Mouse (Mus musculus) embryonic fibroblast, embryonic 13.5 days (primary cell): ENCODE results near the gene Timm29.

Experiments
- CTCF ChIP-seq: IDR thresholded peaks from 2 replicates; pipeline ENCODE4 v1.5.1; 2011; ENCODE audit warnings: mild to moderate bottlenecking, control low read depth, low read length, moderate library complexity, borderline replicate concordance; ENCODE audit not compliant: insufficient read depth
- POLR2A ChIP-seq: IDR thresholded peaks from 2 replicates; pipeline ENCODE4 v1.6.1; 2011; ENCODE audit warnings: low read depth, mild to moderate bottlenecking, control low read depth, low read length, moderate library complexity

DNA sequence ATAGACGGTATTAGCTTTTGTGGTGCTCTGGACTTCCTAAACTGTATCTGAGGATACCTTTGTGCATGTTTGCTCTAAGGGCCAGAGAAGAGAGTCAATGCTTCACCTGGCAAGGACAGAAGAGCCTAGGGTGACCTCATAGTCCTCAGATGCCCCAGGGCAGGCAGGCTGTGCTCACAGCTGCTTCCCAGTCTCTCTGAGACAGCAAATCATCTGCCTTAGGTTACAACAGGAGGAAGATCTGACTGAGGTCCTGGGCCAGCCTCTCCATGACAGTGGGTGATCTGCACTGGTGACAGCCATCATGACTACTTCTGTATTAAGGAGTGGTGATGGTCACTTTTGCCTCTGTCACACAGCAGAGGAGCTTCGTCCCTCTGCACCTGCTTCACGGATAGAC is 33.4 kb upstream of the Timm29 start:
- TF ChIP-seq CTCF, result no peak
- TF ChIP-seq POLR2A, result no peak
